Mouse (Mus musculus): ENCODE data around the gene Hic2. TPM values are rescaled to one million over a fixed set of nuclear protein-coding genes. Genes with fewer than 3 reads are reported as not detected.

Gene Hic2
- 6.3 and 7.1 TPM in 2 replicates for polyA plus RNA-seq (2015; fragmentation: Nextera tagmentation; extraction: Ambion mirVana)

DNA sequence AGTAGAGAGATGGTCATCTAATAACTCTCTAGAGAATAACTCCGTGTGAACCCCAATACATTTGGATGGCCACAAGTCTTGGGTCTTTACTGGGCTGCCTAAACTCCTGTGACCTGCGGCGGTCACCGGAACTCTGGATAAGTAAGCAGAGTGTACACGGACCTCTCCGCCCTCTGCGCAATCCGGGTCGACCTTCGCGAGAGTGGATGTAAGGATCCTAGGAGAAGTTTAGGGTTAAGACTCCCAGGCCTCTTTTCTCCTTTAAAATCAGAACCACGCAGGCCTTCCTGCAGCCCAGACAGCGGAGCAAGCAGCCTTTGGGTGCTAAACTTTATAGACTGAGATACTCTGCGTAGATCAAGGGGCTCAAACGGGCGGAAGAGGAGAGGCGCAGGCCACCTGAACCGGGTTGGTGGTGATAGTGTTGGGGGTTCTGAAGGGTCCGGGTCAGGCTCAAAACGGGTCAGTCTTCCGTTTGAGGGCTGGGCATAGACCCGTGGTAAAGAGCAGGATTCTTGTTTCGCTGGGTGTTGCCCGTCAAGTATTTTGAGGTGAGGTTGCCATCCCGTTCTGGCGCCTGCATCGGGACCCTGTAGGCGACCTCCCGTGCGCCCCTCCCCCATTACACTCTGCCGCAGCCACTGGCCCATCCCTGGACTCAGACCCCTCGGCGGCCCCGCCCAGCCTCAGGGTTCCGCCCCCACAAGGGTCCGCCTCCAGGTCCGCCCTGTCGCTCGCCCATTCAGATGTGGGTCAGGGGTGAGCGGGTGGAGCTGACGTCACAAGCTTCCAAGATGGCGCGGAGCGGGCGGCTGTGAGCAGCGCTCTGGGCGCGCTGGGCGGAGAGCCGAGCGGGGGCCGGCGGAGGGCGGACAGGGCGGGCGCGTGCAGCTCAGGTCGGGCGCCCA lies at the start of gene Hic2:
Gene Hic2, plus strand, starts transcription at position 779 of the 908 bp plus-strand sequence.
- Histone ChIP-seq H3K4me1 (peaks cover 25% of the 10 kb centered on the region), H3K9ac (peak within 1 kb of the TSS; percentile 95), H3K27ac (peak within 1 kb of the TSS; percentile 88), H3K27me3 (no peaks in the 10 kb centered on the region), H3K4me2 (peak within 1 kb of the TSS; percentile 85), H3K9me3 (no peaks in the 10 kb centered on the region), H3K4me3 (peak within 1 kb of the TSS; percentile 80), H3K36me3 (no peaks in the 10 kb centered on the region)
- under 1% methylated on average over 59 of the region's 59 CpGs for WGBS
- peak; percentile 97 for ATAC-seq (ENCODE audit: insufficient number of reproducible peaks, insufficient read depth, low FRiP score, low TSS enrichment, low read depth)

GRCm38 (mm10) chr16:17185475-17185874 lies 47.9 kb upstream of the Hic2 start:
- Histone ChIP-seq H3K4me1 (no peaks in the 10 kb centered on the region), H3K27ac (no peak overlapping the region), H3K27me3 (no peaks in the 10 kb centered on the region), H3K9me3 (peaks cover 3% of the 10 kb centered on the region; the same call in 1 of the 2 replicates), H3K4me2 (no peak overlapping the region), H3K4me3 (no peak overlapping the region), H3K36me3 (peaks cover 14% of the 10 kb centered on the region), H3K9ac (no peak overlapping the region)
- ATAC-seq (ENCODE audit: insufficient number of reproducible peaks, insufficient read depth, low FRiP score, low TSS enrichment, low read depth) = no peak

GRCm38 (mm10) chr16:17193823-17194222 lies 39.5 kb upstream of the Hic2 start:
- no peak overlapping the region for H3K4me3 ChIP-seq
- no peak for ATAC-seq (ENCODE audit: insufficient number of reproducible peaks, insufficient read depth, low FRiP score, low TSS enrichment, low read depth)
- no peaks in the 10 kb centered on the region for H3K9me3 ChIP-seq
- H3K9ac ChIP-seq = no peak overlapping the region
- no peak overlapping the region for H3K27ac ChIP-seq
- H3K36me3 ChIP-seq = peaks cover 22% of the 10 kb centered on the region
- H3K4me1 ChIP-seq = no peaks in the 10 kb centered on the region
- no peaks in the 10 kb centered on the region for H3K27me3 ChIP-seq
- H3K4me2 ChIP-seq = no peak overlapping the region
- WGBS = 94% methylated on average over 4 of the region's 4 CpGs

- no peak for ATAC-seq (ENCODE audit: insufficient number of reproducible peaks, insufficient read depth, low FRiP score, low TSS enrichment, low read depth)
- WGBS = 4% methylated on average over 24 of the region's 24 CpGs
- Histone ChIP-seq H3K27me3 (no peaks in the 10 kb centered on the region), H3K4me1 (peaks cover 14% of the 10 kb centered on the region), H3K4me3 (peak overlapping the region; percentile 100), H3K9me3 (no peaks in the 10 kb centered on the region), H3K9ac (peak overlapping the region; percentile 100), H3K27ac (peak overlapping the region; percentile 84), H3K4me2 (peak overlapping the region; percentile 78), H3K36me3 (peaks cover 8% of the 10 kb centered on the region)
These were observed 33.0 kb upstream of the Hic2 start for GRCm38 (mm10) chr16:17200121-17200952.

- Histone ChIP-seq H3K9me3 (no peaks in the 10 kb centered on the region), H3K27me3 (peaks cover 3% of the 10 kb centered on the region), H3K36me3 (peaks cover 8% of the 10 kb centered on the region), H3K4me2 (peak overlapping the region; percentile 78), H3K4me3 (peak overlapping the region; percentile 100), H3K4me1 (peaks cover 14% of the 10 kb centered on the region), H3K27ac (peak overlapping the region; percentile 84), H3K9ac (peak overlapping the region; percentile 100)
- ATAC-seq (ENCODE audit: insufficient number of reproducible peaks, insufficient read depth, low FRiP score, low TSS enrichment, low read depth) = peak; percentile 84
- under 1% methylated on average over 72 of the region's 72 CpGs for WGBS
These were observed 32.2 kb upstream of the Hic2 start for GRCm38 (mm10) chr16:17200953-17201707.

GRCm38 (mm10) chr16:17201977-17202376 lies 31.4 kb upstream of the Hic2 start:
- no peak for ATAC-seq (ENCODE audit: insufficient number of reproducible peaks, insufficient read depth, low FRiP score, low TSS enrichment, low read depth)
- WGBS = 52% methylated on average over 2 of the region's 2 CpGs
- no peak overlapping the region for H3K4me3 ChIP-seq

GRCm38 (mm10) chr16:17202549-17202948 lies 30.8 kb upstream of the Hic2 start, which contains the start of gene Ube2l3:
Gene Ube2l3, minus strand, starts transcription at chr16:17202649.
- Histone ChIP-seq H3K36me3 (peaks cover 7% of the 10 kb centered on the region), H3K27ac (peak within 1 kb of the TSS; percentile 84; the same call in 1 of the 2 replicates)

More at GRCm38 (mm10) chr16:17201977-17202376, 31.4 kb upstream of the Hic2 start:
- Histone ChIP-seq H3K36me3 (peaks cover 8% of the 10 kb centered on the region), H3K4me2 (peak overlapping the region; percentile 78; the same call in 1 of the 2 replicates), H3K27me3 (peaks cover 12% of the 10 kb centered on the region), H3K4me1 (peaks cover 14% of the 10 kb centered on the region), H3K27ac (no peak overlapping the region), H3K9me3 (no peaks in the 10 kb centered on the region), H3K9ac (no peak overlapping the region)

DNA sequence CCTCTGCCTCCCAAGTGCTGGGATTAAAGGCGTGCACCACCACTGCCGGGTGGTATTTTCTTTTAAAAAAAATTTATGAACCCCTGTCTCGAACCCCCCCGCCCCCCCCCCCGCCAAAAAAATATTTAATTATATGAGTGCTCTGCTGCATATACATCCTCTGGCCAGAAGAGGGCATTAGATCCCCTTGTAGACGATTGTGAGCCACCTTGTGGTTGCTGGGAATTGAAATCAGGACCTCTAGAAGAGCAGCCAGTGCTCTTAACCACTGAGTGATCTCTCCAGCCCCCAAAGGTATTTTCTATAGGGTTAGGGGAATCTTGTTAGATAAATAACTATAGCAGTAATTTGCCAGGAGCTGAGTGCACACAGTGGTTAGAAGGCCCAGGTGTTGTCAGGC lies 28.4 kb upstream of the Hic2 start:
- peaks cover 39% of the 10 kb centered on the region for H3K27me3 ChIP-seq
- no peaks in the 10 kb centered on the region for H3K36me3 ChIP-seq
- no peak overlapping the region for H3K4me2 ChIP-seq
- peaks cover 20% of the 10 kb centered on the region for H3K4me1 ChIP-seq
- 4% methylated on average over 6 of the region's 6 CpGs for WGBS
- ATAC-seq (ENCODE audit: insufficient number of reproducible peaks, insufficient read depth, low FRiP score, low TSS enrichment, low read depth) = no peak
- no peak overlapping the region for H3K4me3 ChIP-seq
- no peaks in the 10 kb centered on the region for H3K9me3 ChIP-seq
- no peak overlapping the region for H3K27ac ChIP-seq
- H3K9ac ChIP-seq = no peak overlapping the region

More at GRCm38 (mm10) chr16:17202549-17202948, 30.8 kb upstream of the Hic2 start, which contains the start of gene Ube2l3:
- Histone ChIP-seq H3K4me2 (peak within 1 kb of the TSS; percentile 78), H3K9ac (peak within 1 kb of the TSS; percentile 100; the same call in 1 of the 2 replicates), H3K27me3 (peaks cover 15% of the 10 kb centered on the region), H3K4me1 (peaks cover 14% of the 10 kb centered on the region), H3K9me3 (no peaks in the 10 kb centered on the region), H3K4me3 (peak within 1 kb of the TSS; percentile 100)
- WGBS = 86% methylated on average over 1 of the region's 1 CpGs
- no peak for ATAC-seq (ENCODE audit: insufficient number of reproducible peaks, insufficient read depth, low FRiP score, low TSS enrichment, low read depth)

- Histone ChIP-seq H3K9me3 (no peaks in the 10 kb centered on the region), H3K4me2 (peak within 1 kb of the TSS; percentile 99), H3K27me3 (peaks cover 65% of the 10 kb centered on the region), H3K4me1 (peaks cover 22% of the 10 kb centered on the region), H3K9ac (peak within 1 kb of the TSS; percentile 70), H3K4me3 (peak within 1 kb of the TSS; percentile 67), H3K27ac (no peak within 1 kb of the TSS), H3K36me3 (no peaks in the 10 kb centered on the region)
- ATAC-seq (ENCODE audit: insufficient number of reproducible peaks, insufficient read depth, low FRiP score, low TSS enrichment, low read depth) = 0 out of 2 replicates have a peak, but pooled peaks have one; percentile 48
- under 1% methylated on average over 85 of the region's 85 CpGs for WGBS
These were observed 24.7 kb upstream of the Hic2 start, which contains the start of gene Rimbp3 for GRCm38 (mm10) chr16:17208389-17209361. Gene Rimbp3, plus strand, starts transcription at chr16:17208603.

GRCm38 (mm10) chr16:17209404-17209960 lies 23.9 kb upstream of the Hic2 start:
- 4% methylated on average over 37 of the region's 37 CpGs for WGBS
- Histone ChIP-seq H3K27me3 (peaks cover 65% of the 10 kb centered on the region), H3K4me2 (peak overlapping the region; percentile 99), H3K4me1 (peaks cover 22% of the 10 kb centered on the region), H3K9ac (peak overlapping the region; percentile 70), H3K36me3 (no peaks in the 10 kb centered on the region), H3K9me3 (no peaks in the 10 kb centered on the region), H3K27ac (no peak overlapping the region), H3K4me3 (peak overlapping the region; percentile 67)
- no peak for ATAC-seq (ENCODE audit: insufficient number of reproducible peaks, insufficient read depth, low FRiP score, low TSS enrichment, low read depth)
